Mouse (Mus musculus) CH12.LX (cell line): ENCODE results near the gene D630045J12Rik. TPM values are rescaled to one million over a fixed set of nuclear protein-coding genes. Genes with fewer than 3 reads are reported as not detected.
A peak's percentile ranks its signal among the peaks of the same experiment; 100 is the strongest.

Experiments
- DNase-seq: peaks from one replicate; pipeline ENCODE4 v3.0.0-alpha.2; 2013; ENCODE audit errors: extremely low read depth
- H3K27ac ChIP-seq: 2 replicates; pipeline ENCODE4 v1.5.1; 2012; ENCODE audit warnings: low read depth, mild to moderate bottlenecking, control low read depth, moderate library complexity; ENCODE audit not compliant: insufficient read depth
- H3K27me3 ChIP-seq: replicated peaks from 2 replicates; pipeline ENCODE3; 2012; ENCODE audit warnings: inconsistent platforms
- H3K36me3 ChIP-seq, 2 experiments: replicated peaks in 1 of 2; 2 replicates each; pipeline versions ENCODE3 to v1.6.1; 2012; ENCODE audit warnings: inconsistent platforms in 1 of 2, low read length in 1 of 2, mild to moderate bottlenecking in 1 of 2, mixed read lengths in 1 of 2, moderate library complexity in 1 of 2; ENCODE audit not compliant: control insufficient read depth in 1 of 2, insufficient read depth in 1 of 2
- H3K4me1 ChIP-seq, 2 experiments: 2 replicates each; pipeline ENCODE4 v1.6.1; 2012; ENCODE audit warnings: inconsistent platforms in 1 of 2, moderate library complexity in 1 of 2; ENCODE audit not compliant: insufficient read depth in 2 of 2, control insufficient read depth in 1 of 2
- H3K4me2 ChIP-seq: 2 replicates; pipeline ENCODE4 v1.6.1; 2012; ENCODE audit warnings: low read depth, mild to moderate bottlenecking, control low read depth; ENCODE audit not compliant: poor library complexity, insufficient read depth, severe bottlenecking
- H3K4me3 ChIP-seq, 3 experiments: fragments of 150-350 bp in 1 of 3; sonication (generic) in 1 of 3; replicated peaks in 1 of 3; 2 replicates each; pipeline versions ENCODE3 to v1.5.1; 2011 to 2012; ENCODE audit warnings: low read depth in 2 of 3, low read length in 2 of 3, mild to moderate bottlenecking in 2 of 3, moderate library complexity in 2 of 3, control low read depth in 1 of 3, improper control_type of control experiment in 1 of 3, inconsistent platforms in 1 of 3, mixed read lengths in 1 of 3; ENCODE audit not compliant: poor library complexity in 1 of 3
- H3K79me2 ChIP-seq: replicated peaks from 2 replicates; pipeline ENCODE4 v1.6.1; 2012; ENCODE audit warnings: mild to moderate bottlenecking, moderate library complexity; ENCODE audit not compliant: control insufficient read depth, poor library complexity, insufficient read depth, severe bottlenecking; ENCODE audit errors: extremely low read depth
- H3K9ac ChIP-seq: 2 replicates; pipeline ENCODE4 v1.6.1; 2012; ENCODE audit warnings: low read depth, mild to moderate bottlenecking, control low read depth, moderate library complexity; ENCODE audit not compliant: insufficient read depth
- H3K9me3 ChIP-seq: replicated peaks from 2 replicates; pipeline ENCODE3; 2012; ENCODE audit warnings: low read length, inconsistent platforms, mixed read lengths
- BHLHE40 ChIP-seq: IDR thresholded peaks from 2 replicates; pipeline ENCODE4 v1.6.1; 2011; ENCODE audit warnings: mild to moderate bottlenecking, low read depth, low read length, improper control_type of control experiment
- CHD2 ChIP-seq: IDR thresholded peaks from 2 replicates; pipeline ENCODE4 v1.6.1; 2011; ENCODE audit warnings: low read length, improper control_type of control experiment
- ELF1 ChIP-seq: IDR thresholded peaks from 2 replicates; pipeline ENCODE4 v1.6.1; 2014; ENCODE audit warnings: low read depth, mild to moderate bottlenecking, inconsistent platforms, low read length, improper control_type of control experiment
- ETS1 ChIP-seq: conservative IDR thresholded peaks from 2 replicates; pipeline ENCODE4 v1.6.1; 2012; ENCODE audit warnings: low read depth, mild to moderate bottlenecking, inconsistent platforms, low read length, improper control_type of control experiment, moderate library complexity
- GABPA ChIP-seq: IDR thresholded peaks from 2 replicates; pipeline ENCODE4 v1.6.1; 2012; ENCODE audit warnings: low read depth, low read length, improper control_type of control experiment, inconsistent platforms; ENCODE audit not compliant: insufficient replicate concordance
- JUN ChIP-seq: IDR thresholded peaks from 2 replicates; pipeline ENCODE4 v1.6.1; 2011; ENCODE audit warnings: low read depth, mild to moderate bottlenecking, low read length, improper control_type of control experiment, moderate library complexity; ENCODE audit not compliant: insufficient read depth
- KAT2A ChIP-seq: IDR thresholded peaks from 2 replicates; pipeline ENCODE4 v1.6.1; 2012; ENCODE audit warnings: low read length, improper control_type of control experiment, inconsistent platforms; ENCODE audit not compliant: insufficient replicate concordance
- MAFK ChIP-seq: IDR thresholded peaks from 2 replicates; pipeline ENCODE4 v1.6.1; 2011; ENCODE audit warnings: low read length, improper control_type of control experiment; ENCODE audit not compliant: insufficient replicate concordance
- MAX ChIP-seq: IDR thresholded peaks from 2 replicates; pipeline ENCODE4 v1.6.1; 2011; ENCODE audit warnings: low read length, improper control_type of control experiment
- MAZ ChIP-seq: IDR thresholded peaks from 2 replicates; pipeline ENCODE4 v1.6.1; 2012; ENCODE audit warnings: low read depth, mild to moderate bottlenecking, inconsistent platforms, low read length, improper control_type of control experiment, moderate library complexity
- MEF2A ChIP-seq: IDR thresholded peaks from 2 replicates; pipeline ENCODE4 v1.6.1; 2014; ENCODE audit warnings: low read depth, mild to moderate bottlenecking, inconsistent platforms, low read length, improper control_type of control experiment, borderline replicate concordance
- MXI1 ChIP-seq: IDR thresholded peaks from 2 replicates; pipeline ENCODE4 v1.6.1; 2011; ENCODE audit warnings: mild to moderate bottlenecking, low read depth, low read length, improper control_type of control experiment
- MYC ChIP-seq: IDR thresholded peaks from 2 replicates; pipeline ENCODE4 v1.6.1; 2011; ENCODE audit warnings: low read depth, mild to moderate bottlenecking, improper control_type of control experiment, low read length
- POLR2AphosphoS2 ChIP-seq: IDR thresholded peaks from 2 replicates; pipeline ENCODE4 v1.6.1; 2011; ENCODE audit warnings: low read depth, low read length, improper control_type of control experiment
- RCOR1 ChIP-seq: conservative IDR thresholded peaks from 2 replicates; pipeline ENCODE4 v1.6.1; 2012; ENCODE audit warnings: low read depth, mild to moderate bottlenecking, inconsistent platforms, low read length, improper control_type of control experiment
- TBP ChIP-seq: conservative IDR thresholded peaks from 2 replicates; pipeline ENCODE4 v1.6.1; 2011; ENCODE audit warnings: low read depth, low read length, improper control_type of control experiment
- UBTF ChIP-seq: IDR thresholded peaks from 2 replicates; pipeline ENCODE4 v1.6.1; 2012; ENCODE audit warnings: low read depth, mild to moderate bottlenecking, inconsistent platforms, low read length, improper control_type of control experiment, moderate library complexity
- USF1 ChIP-seq: IDR thresholded peaks from 2 replicates; pipeline ENCODE4 v1.6.1; 2014; ENCODE audit warnings: low read depth, mild to moderate bottlenecking, inconsistent platforms, low read length, improper control_type of control experiment
- ZC3H11A ChIP-seq: IDR thresholded peaks from 2 replicates; pipeline ENCODE4 v1.6.1; 2012; ENCODE audit warnings: low read depth, mild to moderate bottlenecking, inconsistent platforms, low read length, improper control_type of control experiment
- ZMIZ1 ChIP-seq: IDR thresholded peaks from 2 replicates; pipeline ENCODE4 v1.6.1; 2012; ENCODE audit warnings: low read depth, mild to moderate bottlenecking, inconsistent platforms, low read length, improper control_type of control experiment
- ZNF384 ChIP-seq: IDR thresholded peaks from 2 replicates; pipeline ENCODE4 v1.6.1; 2012; ENCODE audit warnings: low read depth, low read length, improper control_type of control experiment, inconsistent platforms
- dilution Hi-C: fragments of 300-500 bp; cut with MboI; formaldehyde crosslinking; loops from 2 replicates; pipeline ENCODE4 v1.14.3; 2020; ENCODE audit warnings: low sequenced_read_pairs; ENCODE audit not compliant: extremely low pct_unique_long_range_greater_than_20kb, extremely low pct_ligation_motif_present
- in situ Hi-C: fragments of 300-500 bp; cut with MboI; formaldehyde crosslinking; loops from 3 replicates; pipeline ENCODE4 v1.14.3; 2019; ENCODE audit warnings: low sequenced_read_pairs, low pct_ligation_motif_present, low pct_unique_long_range_greater_than_20kb, mixed read lengths
- polyA plus RNA-seq: library from polyadenylated mRNA; unstranded; fragments of >175 nt; gene quantifications from 2 replicates; pipeline ENCODE4 v1.2.1, GENCODE M21; 2012; ENCODE audit warnings: low read depth; ENCODE audit not compliant: insufficient read length
- total RNA-seq, 2 experiments: library from RNA; depleted of rRNA; stranded (reverse); fragments of 300-350 nt in 1 of 2; fragments of >200 nt in 1 of 2; gene quantifications; 2 replicates each; pipeline ENCODE4 v1.2.3; 2012 to 2014

The D630045J12Rik gene
- total and polyA plus RNA-seq, 3 experiments: 0.48 to 4.9 (median 1.7) TPM

GRCm38 (mm10) chr6:38251464-38251863, 2.3 kb downstream of the D630045J12Rik start:
- no peaks in the 10 kb centered on the region for H3K27me3 ChIP-seq
- DNase-seq: no peak
- no peaks in the 10 kb centered on the region for H3K9me3 ChIP-seq
- H3K4me3 ChIP-seq: no peak overlapping the region
- peaks cover 23 to 90% of the 10 kb centered on the region in 2 experiments for H3K4me1 ChIP-seq
- H3K27ac ChIP-seq: no peak overlapping the region
- TF ChIP-seq MYC: no peak
- TF ChIP-seq ETS1: no peak
- no peak for TF ChIP-seq MAFK
- no peak for TF ChIP-seq ZMIZ1
- TF ChIP-seq CHD2: no peak
- no peak for TF ChIP-seq MXI1
- no peak for TF ChIP-seq USF1
- TF ChIP-seq JUN: no peak
- TF ChIP-seq GABPA: no peak
- dilution Hi-C loops: no loop called here
- in situ Hi-C loops: loop anchor here (10.0 kb wide), 1 partner anchor 47 kb away; no protein-coding TSS in a partner anchor
- H3K9ac ChIP-seq: no peak overlapping the region
- no peaks in the 10 kb centered on the region for H3K79me2 ChIP-seq
- H3K4me2 ChIP-seq: no peak overlapping the region
- H3K36me3 ChIP-seq: no peaks in the 10 kb centered on the region

- no peak overlapping the region for H3K4me2 ChIP-seq
- H3K4me1 ChIP-seq: peaks cover 15 to 73% of the 10 kb centered on the region in 2 experiments
- H3K9me3 ChIP-seq: no peaks in the 10 kb centered on the region
- H3K36me3 ChIP-seq: no peaks in the 10 kb centered on the region
- no peak overlapping the region for H3K9ac ChIP-seq
- H3K27me3 ChIP-seq: no peaks in the 10 kb centered on the region
- no peak overlapping the region for H3K4me3 ChIP-seq
- TF ChIP-seq MAZ: no peak
- peak; percentile 63 for TF ChIP-seq BHLHE40
- in situ Hi-C loops: loop anchor here (5.0 kb wide), 1 partner anchor 80 kb away; no protein-coding TSS in a partner anchor
- no peak overlapping the region for H3K27ac ChIP-seq
- no peaks in the 10 kb centered on the region for H3K79me2 ChIP-seq
- no peak for DNase-seq
- dilution Hi-C loops: no loop called here
Measured at GRCm38 (mm10) chr6:38247362-38247761, 6.4 kb downstream of the D630045J12Rik start.

- Histone ChIP-seq H3K27me3 (no peaks in the 10 kb centered on the region), H3K27ac (no peak overlapping the region), H3K79me2 (no peaks in the 10 kb centered on the region), H3K4me1 (peaks cover 21 to 72% of the 10 kb centered on the region in 2 experiments), H3K9me3 (no peaks in the 10 kb centered on the region), H3K9ac (no peak overlapping the region), H3K36me3 (no peaks in the 10 kb centered on the region), H3K4me3 (no peak overlapping the region), H3K4me2 (no peak overlapping the region)
- DNase-seq: no peak
- dilution Hi-C loops: no loop called here
- no peak for TF ChIP-seq ZMIZ1
- TF ChIP-seq ETS1: no peak
- TF ChIP-seq BHLHE40: no peak
- TF ChIP-seq GABPA: no peak
- TF ChIP-seq CHD2: no peak
- TF ChIP-seq MEF2A: no peak
- TF ChIP-seq MAX: no peak
- TF ChIP-seq KAT2A: no peak
- no peak for TF ChIP-seq ZC3H11A
- no peak for TF ChIP-seq UBTF
- TF ChIP-seq TBP: no peak
- TF ChIP-seq POLR2AphosphoS2: no peak
- no peak for TF ChIP-seq ELF1
- TF ChIP-seq RCOR1: no peak
- no peak for TF ChIP-seq ZNF384
- no peak for TF ChIP-seq MAFK
- in situ Hi-C loops: loop anchor here (5.0 kb wide), 1 partner anchor 78 kb away; no protein-coding TSS in a partner anchor
Measured at GRCm38 (mm10) chr6:38244806-38245205, 9.0 kb downstream of the D630045J12Rik start.
